Mouse (Mus musculus): ENCODE results near the gene Adam1b. TPM values are rescaled to one million over a fixed set of nuclear protein-coding genes. Genes with fewer than 3 reads are reported as not detected.
A peak's percentile ranks its signal among the peaks of the same experiment; 100 is the strongest.

Gene Adam1b
- polyA plus RNA-seq, 1 experiment = not detected

- Histone ChIP-seq H3K4me3 (replicated peaks) (no peak overlapping the region), H3K27me3 (ENCODE audit: control insufficient read depth) (no peaks in the 10 kb centered on the region), H3K4me1 (ENCODE audit: control insufficient read depth) (peaks cover 47% of the 10 kb centered on the region), H3K9me3 (ENCODE audit: control insufficient read depth, low read length) (no peaks in the 10 kb centered on the region), H3K36me3 (ENCODE audit: control insufficient read depth) (no peaks in the 10 kb centered on the region; the same call in 1 of the 2 replicates)
- no peak for TF ChIP-seq TAL1 (IDR thresholded peaks at IDR 0.05; ENCODE audit: low read length)
- TF ChIP-seq GATA1 (IDR thresholded peaks at IDR 0.05; ENCODE audit: low read length) = no peak
Measured at GRCm38 (mm10) chr5:121469566-121469965, 33.7 kb downstream of the Adam1b start.

DNA sequence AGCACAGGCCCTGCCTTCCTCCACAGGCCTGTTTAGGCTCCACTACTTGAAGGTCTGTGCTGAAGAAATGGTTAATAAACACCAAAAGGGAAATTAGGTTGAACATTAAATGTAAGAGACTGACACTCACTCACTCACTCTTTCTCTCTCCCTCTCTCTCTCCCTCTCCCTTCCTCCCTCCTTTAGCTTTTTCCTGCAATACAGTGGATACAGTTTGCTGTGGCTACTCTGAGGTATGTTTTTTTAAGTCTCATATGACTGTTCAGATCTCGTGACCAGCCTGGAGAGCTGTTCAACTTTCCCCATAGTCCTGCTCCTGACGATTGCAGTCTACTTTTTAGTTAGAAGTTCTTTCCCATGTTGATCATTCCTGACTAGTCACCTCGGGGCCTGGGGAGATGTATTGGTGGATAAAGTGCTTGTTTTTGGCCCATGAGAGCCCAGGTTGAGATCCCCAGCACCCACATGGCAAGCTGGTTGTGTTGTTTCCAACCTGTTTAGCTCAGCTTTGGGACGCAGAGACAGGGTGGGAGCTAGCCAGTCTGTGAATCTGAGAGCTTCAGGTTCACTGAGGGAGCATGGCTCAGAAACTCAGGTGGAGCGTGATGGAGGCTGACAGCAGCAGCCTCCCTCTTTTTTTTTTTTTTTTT, 39.5 kb downstream of the Adam1b start:
- Histone ChIP-seq H3K4me3 (replicated peaks) (no peak overlapping the region), H3K9me3 (ENCODE audit: control insufficient read depth, low read length) (peaks cover 6% of the 10 kb centered on the region; the same call in 1 of the 2 replicates), H3K36me3 (ENCODE audit: control insufficient read depth) (peaks cover 3% of the 10 kb centered on the region), H3K27me3 (ENCODE audit: control insufficient read depth) (no peaks in the 10 kb centered on the region), H3K4me1 (ENCODE audit: control insufficient read depth) (peaks cover 29% of the 10 kb centered on the region)
- TF ChIP-seq GATA1 (IDR thresholded peaks at IDR 0.05; ENCODE audit: low read length) (no peak), TAL1 (IDR thresholded peaks at IDR 0.05; ENCODE audit: low read length) (no peak)

- H3K36me3 ChIP-seq (ENCODE audit: control insufficient read depth) = peaks cover 3% of the 10 kb centered on the region
- peaks cover 29% of the 10 kb centered on the region for H3K4me1 ChIP-seq (ENCODE audit: control insufficient read depth)
- no peak overlapping the region for H3K4me3 ChIP-seq (replicated peaks)
- TF ChIP-seq TAL1 (IDR thresholded peaks at IDR 0.05; ENCODE audit: low read length) (no peak), GATA1 (IDR thresholded peaks at IDR 0.05; ENCODE audit: low read length) (no peak)
- H3K9me3 ChIP-seq (ENCODE audit: control insufficient read depth, low read length) = peaks cover 6% of the 10 kb centered on the region; the same call in 1 of the 2 replicates
- H3K27me3 ChIP-seq (ENCODE audit: control insufficient read depth) = no peaks in the 10 kb centered on the region
Measured at GRCm38 (mm10) chr5:121462967-121463366, 40.3 kb downstream of the Adam1b start.

DNA sequence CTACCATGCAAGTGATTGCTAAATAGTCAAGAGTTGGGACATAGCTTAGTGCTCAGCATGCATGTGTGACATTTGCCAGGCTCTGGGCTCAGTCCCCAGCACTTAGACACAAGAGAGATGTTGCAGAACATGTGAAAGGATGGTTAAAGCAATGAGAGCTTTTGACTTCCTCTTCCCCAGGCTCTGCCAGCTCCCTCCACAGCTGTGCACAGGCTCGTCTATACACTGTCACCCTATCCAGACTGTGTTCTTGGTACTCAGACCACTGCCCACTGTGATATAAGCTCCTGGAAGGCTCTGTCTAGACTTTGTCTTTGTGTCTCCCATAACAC, 41.1 kb downstream of the Adam1b start:
- no peak for TF ChIP-seq GATA1 (IDR thresholded peaks at IDR 0.05; ENCODE audit: low read length)
- no peak for TF ChIP-seq TAL1 (IDR thresholded peaks at IDR 0.05; ENCODE audit: low read length)
- no peaks in the 10 kb centered on the region for H3K27me3 ChIP-seq (ENCODE audit: control insufficient read depth)
- no peak overlapping the region for H3K4me3 ChIP-seq (replicated peaks)
- H3K4me1 ChIP-seq (ENCODE audit: control insufficient read depth) = peaks cover 29% of the 10 kb centered on the region
- peaks cover 3% of the 10 kb centered on the region for H3K36me3 ChIP-seq (ENCODE audit: control insufficient read depth)
- peaks cover 6% of the 10 kb centered on the region; the same call in 1 of the 2 replicates for H3K9me3 ChIP-seq (ENCODE audit: control insufficient read depth, low read length)

- peaks cover 6% of the 10 kb centered on the region; the same call in 1 of the 2 replicates for H3K9me3 ChIP-seq (ENCODE audit: control insufficient read depth, low read length)
- H3K36me3 ChIP-seq (ENCODE audit: control insufficient read depth) = peaks cover 3% of the 10 kb centered on the region
- H3K27me3 ChIP-seq (ENCODE audit: control insufficient read depth) = no peaks in the 10 kb centered on the region
- no peak for TF ChIP-seq GATA1 (IDR thresholded peaks at IDR 0.05; ENCODE audit: low read length)
- no peak; the same call in 2 of the 3 replicates for TF ChIP-seq TAL1 (IDR thresholded peaks at IDR 0.05; ENCODE audit: low read length)
- H3K4me3 ChIP-seq (replicated peaks) = no peak overlapping the region
- H3K4me1 ChIP-seq (ENCODE audit: control insufficient read depth) = peaks cover 30% of the 10 kb centered on the region
Measured at GRCm38 (mm10) chr5:121461339-121462170, 41.7 kb downstream of the Adam1b start.

DNA sequence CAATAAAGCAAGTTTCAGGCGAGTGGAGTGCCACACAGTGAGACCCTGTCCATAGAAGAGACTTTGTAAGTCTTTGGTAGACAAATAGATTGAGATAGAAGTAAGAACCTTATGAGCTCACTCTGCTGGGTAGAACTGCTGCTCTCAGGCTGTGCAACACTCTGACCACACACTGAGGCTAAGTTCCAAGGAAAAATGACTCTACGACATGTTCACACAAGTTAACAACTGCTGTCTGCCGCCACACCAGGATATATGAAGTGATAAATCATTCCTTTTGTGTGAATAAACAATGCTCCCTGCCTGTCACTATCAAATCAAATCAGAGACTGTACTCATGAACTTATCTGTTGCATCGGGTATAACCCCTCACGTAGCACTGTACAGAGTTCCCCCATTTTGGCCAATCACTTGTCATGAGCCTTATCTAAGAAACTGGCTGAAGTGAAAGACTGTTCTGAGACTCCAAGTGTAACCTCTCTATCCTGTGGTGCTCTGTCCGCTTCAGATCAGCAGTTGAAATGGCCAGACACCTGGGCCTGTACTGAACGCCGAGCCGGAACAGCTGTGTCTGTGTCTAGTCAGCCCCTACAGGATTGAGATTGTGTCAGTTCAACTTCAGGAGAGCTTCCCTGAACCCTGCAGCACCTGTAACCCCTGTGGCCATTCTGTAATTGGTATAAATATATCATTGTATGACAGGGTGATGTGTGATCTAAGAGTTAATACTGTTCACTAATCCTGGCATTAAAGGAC, 47.5 kb downstream of the Adam1b start:
- Histone ChIP-seq H3K4me3 (replicated peaks) (no peak overlapping the region), H3K27me3 (ENCODE audit: control insufficient read depth) (no peaks in the 10 kb centered on the region), H3K36me3 (ENCODE audit: control insufficient read depth) (peaks cover 12% of the 10 kb centered on the region), H3K9me3 (ENCODE audit: control insufficient read depth, low read length) (peaks cover 4% of the 10 kb centered on the region; the same call in 1 of the 2 replicates), H3K4me1 (ENCODE audit: control insufficient read depth) (peaks cover 52% of the 10 kb centered on the region)
- TF ChIP-seq TAL1 (IDR thresholded peaks at IDR 0.05; ENCODE audit: low read length) (no peak), GATA1 (IDR thresholded peaks at IDR 0.05; ENCODE audit: low read length) (no peak)

DNA sequence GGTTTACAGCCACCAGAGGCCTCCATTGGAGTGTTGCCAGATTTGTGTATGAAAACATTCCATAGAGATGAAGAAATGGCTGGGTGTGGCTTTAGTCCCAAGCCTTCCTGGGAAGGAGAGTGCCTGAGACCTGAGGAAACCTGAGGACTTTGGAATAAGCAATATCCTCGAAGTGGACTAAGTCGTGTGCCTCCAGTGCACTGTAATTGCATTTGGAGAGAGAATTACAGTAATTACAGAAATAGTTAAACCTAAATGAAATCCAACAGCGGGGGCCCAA, 48.8 kb downstream of the Adam1b start:
- no peaks in the 10 kb centered on the region for H3K27me3 ChIP-seq (ENCODE audit: control insufficient read depth)
- TF ChIP-seq TAL1 (IDR thresholded peaks at IDR 0.05; ENCODE audit: low read length) (no peak), GATA1 (IDR thresholded peaks at IDR 0.05; ENCODE audit: low read length) (no peak)
- H3K36me3 ChIP-seq (ENCODE audit: control insufficient read depth) = peaks cover 23% of the 10 kb centered on the region
- no peak overlapping the region for H3K4me3 ChIP-seq (replicated peaks)
- H3K9me3 ChIP-seq (ENCODE audit: control insufficient read depth, low read length) = no peaks in the 10 kb centered on the region
- peaks cover 62% of the 10 kb centered on the region for H3K4me1 ChIP-seq (ENCODE audit: control insufficient read depth)

DNA sequence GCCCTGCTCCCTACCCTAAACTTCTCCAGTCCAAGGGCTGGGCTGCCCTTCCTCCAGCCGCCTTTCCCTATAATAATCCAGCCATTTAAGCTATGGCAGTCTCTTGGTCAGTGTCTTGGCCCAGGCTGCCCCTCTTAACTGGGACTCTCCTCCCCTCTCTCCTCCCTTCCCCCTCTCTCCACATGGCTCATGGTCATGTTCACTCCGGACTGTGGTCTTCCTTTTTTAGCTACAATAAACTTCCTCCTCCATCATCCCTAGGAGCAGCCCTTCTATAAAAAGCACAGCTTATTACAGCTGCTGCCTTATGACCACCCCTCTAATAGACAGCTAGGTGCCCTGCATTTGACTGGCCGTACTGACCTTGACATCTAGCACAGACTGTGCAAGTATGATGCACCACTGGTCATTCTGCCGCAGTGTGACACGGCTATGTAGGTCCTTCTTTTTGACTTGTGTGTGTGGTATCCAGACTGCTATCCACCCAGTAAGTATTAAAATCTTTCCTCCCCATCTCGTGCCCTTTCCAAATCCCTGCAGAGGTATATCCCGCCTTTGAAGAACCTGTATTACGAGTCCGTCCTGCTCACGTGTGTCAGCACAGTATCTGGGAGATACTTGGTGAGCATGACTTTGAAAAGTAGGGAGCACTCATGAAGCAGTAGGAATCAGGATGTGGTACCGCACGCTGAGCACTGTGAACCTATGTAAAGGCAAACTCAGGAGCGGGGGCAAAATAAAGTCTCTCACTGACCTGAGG, 49.3 kb downstream of the Adam1b start:
- Histone ChIP-seq H3K27me3 (ENCODE audit: control insufficient read depth) (no peaks in the 10 kb centered on the region), H3K4me3 (replicated peaks) (peak overlapping the region; percentile 92), H3K9me3 (ENCODE audit: control insufficient read depth, low read length) (no peaks in the 10 kb centered on the region), H3K4me1 (ENCODE audit: control insufficient read depth) (peaks cover 64% of the 10 kb centered on the region), H3K36me3 (ENCODE audit: control insufficient read depth) (peaks cover 28% of the 10 kb centered on the region)
- TF ChIP-seq GATA1 (IDR thresholded peaks at IDR 0.05; ENCODE audit: low read length) (no peak), TAL1 (IDR thresholded peaks at IDR 0.05; ENCODE audit: low read length) (no peak)

Measured in erythroblast, embryonic 14.5 days (primary cell).